Mouse (Mus musculus): Measurements from ENCODE around the gene Efnb2. TPM values are rescaled to one million over a fixed set of nuclear protein-coding genes. Genes with fewer than 3 reads are reported as not detected.

Efnb2 gene
- polyA plus RNA-seq, 1 experiment from 2014 or later = 27.4 TPM

DNA sequence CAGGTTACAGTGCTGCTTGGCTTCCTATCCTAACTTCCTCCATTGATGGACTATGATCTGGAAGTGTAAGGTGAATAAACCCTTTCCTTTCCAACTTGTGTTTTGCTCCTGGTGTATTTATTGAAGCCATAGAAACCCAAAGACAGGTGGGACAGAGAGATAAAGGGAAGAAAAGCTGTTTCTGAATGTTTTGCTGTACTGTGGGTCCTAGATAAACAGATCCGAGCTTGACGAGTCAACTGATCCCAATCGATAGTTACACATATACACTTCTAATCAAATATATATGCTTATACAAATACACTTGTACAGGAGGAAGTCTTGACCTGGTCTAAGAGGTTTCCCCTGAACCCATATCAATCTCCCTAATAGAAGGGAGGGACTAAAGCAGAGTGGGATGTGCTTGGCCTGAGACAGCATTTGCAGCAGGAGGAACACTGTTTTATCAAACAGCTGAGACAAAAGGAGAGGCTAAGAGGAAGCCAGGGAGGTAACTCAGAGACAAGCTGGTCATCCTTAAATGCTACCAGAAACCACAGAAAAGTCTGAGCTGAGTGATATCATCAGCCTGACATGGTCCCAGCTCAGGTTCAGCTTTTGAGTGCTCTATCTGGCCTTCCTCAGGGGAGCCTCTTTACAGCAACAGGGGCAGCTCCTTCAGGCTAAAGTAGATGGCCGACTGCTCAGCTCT is 77.6 kb downstream of the Efnb2 start:
- Histone ChIP-seq H3K4me3 (replicated peaks; ENCODE audit: low read depth, low read length) (no peak overlapping the region), H3K4me2 (ENCODE audit: low read length) (no peak overlapping the region), H3K36me3 (ENCODE audit: insufficient read depth, low read length) (no peaks in the 10 kb centered on the region), H3K9me3 (replicated peaks; ENCODE audit: low read length) (no peaks in the 10 kb centered on the region), H3K27ac (no peak overlapping the region), H3K9ac (ENCODE audit: low read depth, low read length) (no peak overlapping the region), H3K4me1 (replicated peaks; ENCODE audit: insufficient read depth, low read length) (no peaks in the 10 kb centered on the region), H3K27me3 (ENCODE audit: insufficient read depth, low read length) (no peaks in the 10 kb centered on the region)
- no peak for TF ChIP-seq CTCF (IDR thresholded peaks at IDR 0.05; ENCODE audit: low read depth)
- 90% methylated on average over 4 of the region's 4 CpGs for WGBS
- no peak for DNase-seq (ENCODE audit: low spot score)
- ATAC-seq (replicated peaks; ENCODE audit: low FRiP score, low read depth) = no peak

GRCm38 (mm10) chr8:8577770-8578303 is 83.2 kb downstream of the Efnb2 start:
- 90% methylated on average over 11 of the region's 11 CpGs for WGBS
- H3K27me3 ChIP-seq (ENCODE audit: insufficient read depth, low read length) = no peaks in the 10 kb centered on the region
- H3K4me3 ChIP-seq (replicated peaks; ENCODE audit: low read depth, low read length) = no peak overlapping the region
- no peaks in the 10 kb centered on the region for H3K36me3 ChIP-seq (ENCODE audit: insufficient read depth, low read length)
- no peak for TF ChIP-seq CTCF (IDR thresholded peaks at IDR 0.05; ENCODE audit: low read depth)
- no peak for DNase-seq (ENCODE audit: low spot score)
- H3K27ac ChIP-seq = no peak overlapping the region
- no peaks in the 10 kb centered on the region for H3K9me3 ChIP-seq (replicated peaks; ENCODE audit: low read length)
- no peak overlapping the region for H3K9ac ChIP-seq (ENCODE audit: low read depth, low read length)
- no peak for ATAC-seq (replicated peaks; ENCODE audit: low FRiP score, low read depth)
- no peak overlapping the region for H3K4me2 ChIP-seq (ENCODE audit: low read length)
- no peaks in the 10 kb centered on the region for H3K4me1 ChIP-seq (replicated peaks; ENCODE audit: insufficient read depth, low read length)

DNA sequence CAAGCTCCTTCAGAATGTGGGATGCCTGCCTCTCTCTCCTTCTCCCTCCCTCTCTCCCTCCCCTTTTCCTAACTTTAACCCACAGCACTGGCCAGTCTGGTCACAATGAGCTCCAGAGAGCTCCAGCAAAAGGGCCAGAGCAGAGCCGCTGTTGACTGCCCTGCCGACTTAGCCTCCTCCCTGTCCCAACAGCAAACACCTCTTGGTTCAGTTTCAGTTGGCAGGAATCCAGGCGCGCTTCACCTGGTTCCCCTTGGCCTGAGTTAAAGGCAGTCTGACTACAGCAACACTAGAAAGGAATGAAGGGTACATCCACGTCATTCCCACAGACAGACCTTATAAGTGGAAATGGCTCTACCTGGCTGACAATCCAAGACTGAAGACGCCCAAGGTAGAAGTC is 84.2 kb downstream of the Efnb2 start:
- ATAC-seq (replicated peaks; ENCODE audit: low FRiP score, low read depth) (no peak), DNase-seq (ENCODE audit: low spot score) (no peak)
- H3K27me3 ChIP-seq (ENCODE audit: insufficient read depth, low read length) = no peaks in the 10 kb centered on the region
- TF ChIP-seq CTCF (IDR thresholded peaks at IDR 0.05; ENCODE audit: low read depth) = no peak
- 78% methylated on average over 6 of the region's 6 CpGs for WGBS
- no peak overlapping the region for H3K4me2 ChIP-seq (ENCODE audit: low read length)
- no peaks in the 10 kb centered on the region for H3K4me1 ChIP-seq (replicated peaks; ENCODE audit: insufficient read depth, low read length)
- no peak overlapping the region for H3K9ac ChIP-seq (ENCODE audit: low read depth, low read length)
- no peak overlapping the region for H3K27ac ChIP-seq
- H3K36me3 ChIP-seq (ENCODE audit: insufficient read depth, low read length) = no peaks in the 10 kb centered on the region
- no peaks in the 10 kb centered on the region for H3K9me3 ChIP-seq (replicated peaks; ENCODE audit: low read length)
- no peak overlapping the region for H3K4me3 ChIP-seq (replicated peaks; ENCODE audit: low read depth, low read length)

GRCm38 (mm10) chr8:8576286-8576685 is 84.8 kb downstream of the Efnb2 start:
- no peaks in the 10 kb centered on the region for H3K4me1 ChIP-seq (replicated peaks; ENCODE audit: insufficient read depth, low read length)
- 52% methylated on average over 6 of the region's 6 CpGs for WGBS
- no peaks in the 10 kb centered on the region for H3K9me3 ChIP-seq (replicated peaks; ENCODE audit: low read length)
- DNase-seq (ENCODE audit: low spot score) (no peak), ATAC-seq (replicated peaks; ENCODE audit: low FRiP score, low read depth) (no peak)
- no peak overlapping the region for H3K27ac ChIP-seq
- H3K9ac ChIP-seq (ENCODE audit: low read depth, low read length) = no peak overlapping the region
- no peak overlapping the region for H3K4me2 ChIP-seq (ENCODE audit: low read length)
- H3K4me3 ChIP-seq (replicated peaks; ENCODE audit: low read depth, low read length) = no peak overlapping the region
- TF ChIP-seq CTCF (IDR thresholded peaks at IDR 0.05; ENCODE audit: low read depth) = no peak
- no peaks in the 10 kb centered on the region for H3K27me3 ChIP-seq (ENCODE audit: insufficient read depth, low read length)
- H3K36me3 ChIP-seq (ENCODE audit: insufficient read depth, low read length) = no peaks in the 10 kb centered on the region

GRCm38 (mm10) chr8:8574521-8575499 is 86.2 kb downstream of the Efnb2 start:
- no peaks in the 10 kb centered on the region for H3K27me3 ChIP-seq (ENCODE audit: insufficient read depth, low read length)
- no peak overlapping the region for H3K4me3 ChIP-seq (replicated peaks; ENCODE audit: low read depth, low read length)
- no peak overlapping the region for H3K9ac ChIP-seq (ENCODE audit: low read depth, low read length)
- no peak for TF ChIP-seq CTCF (IDR thresholded peaks at IDR 0.05; ENCODE audit: low read depth)
- 79% methylated on average over 19 of the region's 19 CpGs for WGBS
- ATAC-seq (replicated peaks; ENCODE audit: low FRiP score, low read depth) = no peak
- H3K4me2 ChIP-seq (ENCODE audit: low read length) = no peak overlapping the region
- no peak for DNase-seq (ENCODE audit: low spot score)
- H3K9me3 ChIP-seq (replicated peaks; ENCODE audit: low read length) = no peaks in the 10 kb centered on the region
- no peaks in the 10 kb centered on the region for H3K36me3 ChIP-seq (ENCODE audit: insufficient read depth, low read length)
- no peak overlapping the region for H3K27ac ChIP-seq
- no peaks in the 10 kb centered on the region for H3K4me1 ChIP-seq (replicated peaks; ENCODE audit: insufficient read depth, low read length)

GRCm38 (mm10) chr8:8572272-8572671 is 88.8 kb downstream of the Efnb2 start:
- Histone ChIP-seq H3K27ac (no peak overlapping the region), H3K4me2 (ENCODE audit: low read length) (no peak overlapping the region), H3K27me3 (ENCODE audit: insufficient read depth, low read length) (no peaks in the 10 kb centered on the region), H3K9me3 (replicated peaks; ENCODE audit: low read length) (no peaks in the 10 kb centered on the region), H3K9ac (ENCODE audit: low read depth, low read length) (no peak overlapping the region), H3K4me1 (replicated peaks; ENCODE audit: insufficient read depth, low read length) (no peaks in the 10 kb centered on the region), H3K4me3 (replicated peaks; ENCODE audit: low read depth, low read length) (no peak overlapping the region), H3K36me3 (ENCODE audit: insufficient read depth, low read length) (no peaks in the 10 kb centered on the region)
- TF ChIP-seq CTCF (IDR thresholded peaks at IDR 0.05; ENCODE audit: low read depth) = no peak
- WGBS = 46% methylated on average over 5 of the region's 5 CpGs
- ATAC-seq (replicated peaks; ENCODE audit: low FRiP score, low read depth) (no peak), DNase-seq (ENCODE audit: low spot score) (no peak)
